Mouse (Mus musculus): ENCODE results near the gene Nufip1. TPM values are rescaled to one million over a fixed set of nuclear protein-coding genes. Genes with fewer than 3 reads are reported as not detected.

Gene Nufip1
- total and polyA plus RNA-seq, 2 experiments from 2014 or later = 13.8 to 14.4 TPM

DNA sequence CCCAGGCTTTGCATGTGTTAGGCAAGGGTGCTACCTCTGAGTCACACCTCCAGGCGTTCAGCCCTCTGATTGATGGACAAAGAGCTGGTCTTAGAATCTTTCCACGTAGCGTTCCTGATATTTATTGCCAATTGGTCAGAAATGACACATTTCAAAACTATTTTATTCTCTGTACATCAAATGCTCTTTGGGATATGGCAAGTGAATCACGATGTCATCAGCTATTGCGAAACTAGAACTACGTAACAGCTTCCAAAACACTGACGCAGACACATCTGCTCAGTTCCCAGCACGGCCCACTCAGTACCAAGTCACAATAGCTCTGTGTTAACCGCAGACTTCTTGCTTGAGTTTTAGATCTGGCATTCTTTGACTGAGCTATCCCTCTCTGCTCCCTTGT is 11.1 kb upstream of the Nufip1 start:
- DNase-seq (no peak), ATAC-seq (no peak)
- no peak overlapping the region for H3K27ac ChIP-seq (ENCODE audit: low read depth, low read length)
- WGBS = 95% methylated on average over 9 of the region's 9 CpGs
- no peak overlapping the region for H3K4me3 ChIP-seq (ENCODE audit: low read depth, low read length)
- H3K4me1 ChIP-seq (ENCODE audit: insufficient read depth) = no peaks in the 10 kb centered on the region
- H3K27me3 ChIP-seq (ENCODE audit: insufficient read depth, low read length) = no peaks in the 10 kb centered on the region
- H3K9me3 ChIP-seq (ENCODE audit: low read length) = no peaks in the 10 kb centered on the region
- H3K36me3 ChIP-seq (ENCODE audit: insufficient read depth) = peaks cover 55% of the 10 kb centered on the region
- no peak for TF ChIP-seq CTCF (IDR thresholded peaks at IDR 0.05; ENCODE audit: low read depth)
- no peak overlapping the region for H3K9ac ChIP-seq
- no peak overlapping the region for H3K4me2 ChIP-seq (ENCODE audit: low read depth)

DNA sequence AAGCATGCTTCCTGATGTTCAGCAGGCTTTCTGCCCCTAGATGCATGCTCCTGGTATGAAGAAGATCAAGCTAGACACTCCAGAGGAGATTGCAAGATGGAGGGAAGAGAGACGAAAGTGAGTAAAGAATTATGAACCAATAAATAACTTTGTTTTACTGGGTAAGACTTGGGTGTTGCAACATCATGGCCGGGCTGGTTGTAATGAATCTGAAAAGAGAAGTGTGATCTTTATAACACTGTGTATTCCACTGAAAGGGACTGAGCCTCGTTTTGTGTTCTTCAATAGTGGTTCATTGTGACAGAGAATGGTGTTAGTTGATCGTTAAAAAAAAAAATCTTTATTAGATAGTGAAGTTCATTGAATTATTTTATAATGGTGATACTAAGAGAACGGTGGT is 5.1 kb downstream of the Nufip1 start:
- DNase-seq (no peak), ATAC-seq (no peak)
- H3K4me2 ChIP-seq (ENCODE audit: low read depth) = no peak overlapping the region
- TF ChIP-seq CTCF (IDR thresholded peaks at IDR 0.05; ENCODE audit: low read depth) = no peak
- no peak overlapping the region for H3K27ac ChIP-seq (ENCODE audit: low read depth, low read length)
- H3K27me3 ChIP-seq (ENCODE audit: insufficient read depth, low read length) = no peaks in the 10 kb centered on the region
- peaks cover 41% of the 10 kb centered on the region for H3K36me3 ChIP-seq (ENCODE audit: insufficient read depth)
- no peaks in the 10 kb centered on the region for H3K9me3 ChIP-seq (ENCODE audit: low read length)
- no peak overlapping the region for H3K4me3 ChIP-seq (ENCODE audit: low read depth, low read length)
- H3K9ac ChIP-seq = no peak overlapping the region
- H3K4me1 ChIP-seq (ENCODE audit: insufficient read depth) = 0 out of 2 replicates have a peak, but pooled peaks cover 5% of the 10 kb centered on the region
- 80% methylated on average over 5 of the region's 5 CpGs for WGBS

- ATAC-seq = no peak
- 69% methylated on average over 4 of the region's 4 CpGs for WGBS
Measured at GRCm38 (mm10) chr14:76118963-76119362, 8.3 kb downstream of the Nufip1 start.

GRCm38 (mm10) chr14:76120472-76120871 is 9.8 kb downstream of the Nufip1 start:
- peaks cover 55% of the 10 kb centered on the region for H3K36me3 ChIP-seq (ENCODE audit: insufficient read depth)
- H3K9me3 ChIP-seq (ENCODE audit: low read length) = no peaks in the 10 kb centered on the region
- H3K9ac ChIP-seq = no peak overlapping the region
- no peaks in the 10 kb centered on the region for H3K4me1 ChIP-seq (ENCODE audit: insufficient read depth)
- no peak overlapping the region for H3K4me3 ChIP-seq (ENCODE audit: low read depth, low read length)
- no peak overlapping the region for H3K27ac ChIP-seq (ENCODE audit: low read depth, low read length)
- no peak overlapping the region for H3K4me2 ChIP-seq (ENCODE audit: low read depth)
- DNase-seq = no peak
- no peak for ATAC-seq
- TF ChIP-seq CTCF (IDR thresholded peaks at IDR 0.05; ENCODE audit: low read depth) = no peak
- no peaks in the 10 kb centered on the region for H3K27me3 ChIP-seq (ENCODE audit: insufficient read depth, low read length)
- WGBS = 64% methylated on average over 4 of the region's 4 CpGs

More at GRCm38 (mm10) chr14:76118963-76119362, 8.3 kb downstream of the Nufip1 start:
- H3K9ac ChIP-seq = no peak overlapping the region
- no peaks in the 10 kb centered on the region for H3K4me1 ChIP-seq (ENCODE audit: insufficient read depth)
- H3K4me2 ChIP-seq (ENCODE audit: low read depth) = no peak overlapping the region
- peaks cover 53% of the 10 kb centered on the region for H3K36me3 ChIP-seq (ENCODE audit: insufficient read depth)
- H3K27me3 ChIP-seq (ENCODE audit: insufficient read depth, low read length) = no peaks in the 10 kb centered on the region
- H3K9me3 ChIP-seq (ENCODE audit: low read length) = no peaks in the 10 kb centered on the region
- DNase-seq = no peak
- peak; percentile 35 for TF ChIP-seq CTCF (IDR thresholded peaks at IDR 0.05; ENCODE audit: low read depth)
- no peak overlapping the region for H3K4me3 ChIP-seq (ENCODE audit: low read depth, low read length)
- no peak overlapping the region for H3K27ac ChIP-seq (ENCODE audit: low read depth, low read length)

GRCm38 (mm10) chr14:76121901-76122662 is 11.4 kb downstream of the Nufip1 start:
- H3K9me3 ChIP-seq (ENCODE audit: low read length) = no peaks in the 10 kb centered on the region
- no peak overlapping the region for H3K4me2 ChIP-seq (ENCODE audit: low read depth)
- H3K9ac ChIP-seq = no peak overlapping the region
- H3K27ac ChIP-seq (ENCODE audit: low read depth, low read length) = no peak overlapping the region
- no peak overlapping the region for H3K4me3 ChIP-seq (ENCODE audit: low read depth, low read length)
- peak; percentile 87 for ATAC-seq
- H3K27me3 ChIP-seq (ENCODE audit: insufficient read depth, low read length) = no peaks in the 10 kb centered on the region
- no peaks in the 10 kb centered on the region for H3K4me1 ChIP-seq (ENCODE audit: insufficient read depth)
- peak; percentile 70 for DNase-seq
- 56% methylated on average over 6 of the region's 6 CpGs for WGBS
- peaks cover 55% of the 10 kb centered on the region for H3K36me3 ChIP-seq (ENCODE audit: insufficient read depth)
- peak; percentile 83 for TF ChIP-seq CTCF (IDR thresholded peaks at IDR 0.05; ENCODE audit: low read depth)

DNA sequence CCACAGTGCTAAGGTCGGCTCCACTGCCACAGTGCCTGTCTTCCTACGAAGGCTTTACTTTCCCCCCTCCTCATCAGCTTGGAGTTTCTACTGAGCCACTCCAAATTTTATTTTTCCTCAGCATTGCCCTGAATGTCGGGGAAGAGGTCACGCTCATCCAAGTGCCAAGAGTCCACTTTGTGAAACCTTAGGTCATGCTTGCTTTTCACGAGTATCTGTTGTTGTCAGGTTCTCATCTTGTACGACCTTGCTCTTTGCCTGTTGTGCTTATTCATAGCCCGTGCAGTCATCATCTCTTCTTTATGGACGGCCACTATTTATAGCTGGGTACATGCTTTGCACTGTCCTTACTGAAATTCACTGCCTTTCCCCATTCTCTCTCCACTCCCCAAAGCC is 12.0 kb downstream of the Nufip1 start:
- no peak overlapping the region for H3K4me2 ChIP-seq (ENCODE audit: low read depth)
- DNase-seq (no peak), ATAC-seq (no peak)
- no peak for TF ChIP-seq CTCF (IDR thresholded peaks at IDR 0.05; ENCODE audit: low read depth)
- no peaks in the 10 kb centered on the region for H3K4me1 ChIP-seq (ENCODE audit: insufficient read depth)
- H3K4me3 ChIP-seq (ENCODE audit: low read depth, low read length) = no peak overlapping the region
- H3K9me3 ChIP-seq (ENCODE audit: low read length) = no peaks in the 10 kb centered on the region
- no peaks in the 10 kb centered on the region for H3K27me3 ChIP-seq (ENCODE audit: insufficient read depth, low read length)
- 92% methylated on average over 8 of the region's 8 CpGs for WGBS
- H3K27ac ChIP-seq (ENCODE audit: low read depth, low read length) = no peak overlapping the region
- H3K9ac ChIP-seq = no peak overlapping the region
- peaks cover 55% of the 10 kb centered on the region for H3K36me3 ChIP-seq (ENCODE audit: insufficient read depth)

DNA sequence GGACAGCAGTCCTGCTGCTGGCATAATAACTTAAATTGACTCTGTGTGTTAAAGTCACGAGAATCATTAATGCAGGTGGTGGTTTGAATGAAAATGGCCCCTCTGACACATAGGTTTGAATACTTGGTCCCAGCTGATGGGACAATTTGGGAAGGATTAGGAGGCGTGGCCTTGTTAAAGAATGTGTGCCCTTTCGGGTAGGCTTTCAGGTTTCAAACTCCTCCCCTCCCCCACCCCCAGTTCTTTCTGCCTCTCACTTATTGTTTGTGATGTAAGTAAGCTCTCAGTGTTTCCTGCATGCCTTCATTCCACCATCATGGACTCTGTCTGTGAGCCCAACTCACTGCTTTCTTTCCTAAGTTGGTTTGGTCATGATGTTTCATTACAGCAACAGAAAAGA is 16.6 kb downstream of the Nufip1 start:
- WGBS = 76% methylated on average over 3 of the region's 3 CpGs
- Histone ChIP-seq H3K9ac (no peak overlapping the region), H3K9me3 (ENCODE audit: low read length) (no peaks in the 10 kb centered on the region), H3K27ac (ENCODE audit: low read depth, low read length) (no peak overlapping the region), H3K27me3 (ENCODE audit: insufficient read depth, low read length) (no peaks in the 10 kb centered on the region), H3K36me3 (ENCODE audit: insufficient read depth) (peaks cover 60% of the 10 kb centered on the region), H3K4me3 (ENCODE audit: low read depth, low read length) (no peak overlapping the region), H3K4me2 (ENCODE audit: low read depth) (no peak overlapping the region), H3K4me1 (ENCODE audit: insufficient read depth) (no peaks in the 10 kb centered on the region)
- DNase-seq = no peak
- no peak for TF ChIP-seq CTCF (IDR thresholded peaks at IDR 0.05; ENCODE audit: low read depth)
- no peak for ATAC-seq
